Mouse (Mus musculus) adrenal gland (tissue): ENCODE measurements around the gene Cpeb2.

Experiments
- intact Hi-C: fragments of 180-260 bp; cut with DNase I; formaldehyde crosslinking; loops from one replicate; pipeline ENCODE4 v1.15.1; 2025
- long read RNA-seq, 2 experiments: library from polyadenylated mRNA; unstranded; transcript quantifications; one replicate each; pipeline ENCODE4 v2.0.0; 2020; ENCODE audit warnings: borderline replicate concordance in 1 of 2; ENCODE audit not compliant: insufficient replicate concordance in 1 of 2

Gene Cpeb2
- long read RNA-seq, experiment 1, result 0 reads
- long read RNA-seq, experiment 2, partial matches to known transcripts, result 1 of 3 reads
- long read RNA-seq, experiment 2, other reads (novel, unspliced or antisense), result 2 of 3 reads

- intact Hi-C loops, result loop anchor here (10.0 kb wide), 4 partner anchors 118 to 552 kb away; no protein-coding TSS in a partner anchor
Observed at GRCm38 (mm10) chr5:43232480-43233315, at the start of gene Cpeb2. Gene Cpeb2 (plus strand): TSS chr5:43233170.

GRCm38 (mm10) chr5:43183556-43183955 lies 49.4 kb upstream of the Cpeb2 start:
- intact Hi-C loops, result no loop called here

- intact Hi-C loops, result no loop called here
Observed at GRCm38 (mm10) chr5:43184834-43185233, 48.1 kb upstream of the Cpeb2 start.

- intact Hi-C loops, result no loop called here
Observed at GRCm38 (mm10) chr5:43185478-43185877, 47.5 kb upstream of the Cpeb2 start.

GRCm38 (mm10) chr5:43200686-43201085 lies 32.3 kb upstream of the Cpeb2 start:
- intact Hi-C loops, result no loop called here

GRCm38 (mm10) chr5:43206495-43207053 lies 26.4 kb upstream of the Cpeb2 start:
- intact Hi-C loops, result no loop called here

- intact Hi-C loops, result no loop called here
Observed at GRCm38 (mm10) chr5:43217468-43217867, 15.5 kb upstream of the Cpeb2 start.

GRCm38 (mm10) chr5:43217987-43218846 lies 14.8 kb upstream of the Cpeb2 start:
- intact Hi-C loops, result no loop called here

GRCm38 (mm10) chr5:43218847-43219132 lies 14.2 kb upstream of the Cpeb2 start:
- intact Hi-C loops, result no loop called here

GRCm38 (mm10) chr5:43223359-43223758 lies 9.6 kb upstream of the Cpeb2 start:
- intact Hi-C loops, result no loop called here

- intact Hi-C loops, result no loop called here
Observed at GRCm38 (mm10) chr5:43224245-43224644, 8.7 kb upstream of the Cpeb2 start.

GRCm38 (mm10) chr5:43226160-43226559 lies 6.8 kb upstream of the Cpeb2 start:
- intact Hi-C loops, result no loop called here

- intact Hi-C loops, result no loop called here
Observed at GRCm38 (mm10) chr5:43227607-43228006, 5.4 kb upstream of the Cpeb2 start.

- intact Hi-C loops, result loop anchor here (10.0 kb wide), 4 partner anchors 116 to 554 kb away; no protein-coding TSS in a partner anchor
Observed at GRCm38 (mm10) chr5:43231061-43231460, 1.9 kb upstream of the Cpeb2 start.

GRCm38 (mm10) chr5:43232149-43232479 lies 856 bp upstream of the Cpeb2 start:
- intact Hi-C loops, result loop anchor here (10.0 kb wide), 4 partner anchors 117 to 553 kb away; no protein-coding TSS in a partner anchor

GRCm38 (mm10) chr5:43233316-43234181 lies 579 bp downstream of the Cpeb2 start:
- intact Hi-C loops, result loop anchor here (10.0 kb wide), 4 partner anchors 119 to 551 kb away; no protein-coding TSS in a partner anchor

GRCm38 (mm10) chr5:43234321-43235185 lies 1.6 kb downstream of the Cpeb2 start:
- intact Hi-C loops, result loop anchor here (10.0 kb wide), 4 partner anchors 120 to 550 kb away; no protein-coding TSS in a partner anchor

- intact Hi-C loops, result loop anchor here (10.0 kb wide), 4 partner anchors 120 to 550 kb away; no protein-coding TSS in a partner anchor
Observed at GRCm38 (mm10) chr5:43235186-43235785, 2.3 kb downstream of the Cpeb2 start.

- intact Hi-C loops, result loop anchor here (10.0 kb wide), 4 partner anchors 119 to 551 kb away; no protein-coding TSS in a partner anchor
Observed at GRCm38 (mm10) chr5:43235997-43236396, 3.0 kb downstream of the Cpeb2 start.
